Mouse (Mus musculus): ENCODE data around the gene Nmnat3. TPM values are rescaled to one million over a fixed set of nuclear protein-coding genes. Genes with fewer than 3 reads are reported as not detected.

Gene Nmnat3
- total RNA-seq, 2 experiments from 2014 or later = 34.0 to 45.5 TPM

DNA sequence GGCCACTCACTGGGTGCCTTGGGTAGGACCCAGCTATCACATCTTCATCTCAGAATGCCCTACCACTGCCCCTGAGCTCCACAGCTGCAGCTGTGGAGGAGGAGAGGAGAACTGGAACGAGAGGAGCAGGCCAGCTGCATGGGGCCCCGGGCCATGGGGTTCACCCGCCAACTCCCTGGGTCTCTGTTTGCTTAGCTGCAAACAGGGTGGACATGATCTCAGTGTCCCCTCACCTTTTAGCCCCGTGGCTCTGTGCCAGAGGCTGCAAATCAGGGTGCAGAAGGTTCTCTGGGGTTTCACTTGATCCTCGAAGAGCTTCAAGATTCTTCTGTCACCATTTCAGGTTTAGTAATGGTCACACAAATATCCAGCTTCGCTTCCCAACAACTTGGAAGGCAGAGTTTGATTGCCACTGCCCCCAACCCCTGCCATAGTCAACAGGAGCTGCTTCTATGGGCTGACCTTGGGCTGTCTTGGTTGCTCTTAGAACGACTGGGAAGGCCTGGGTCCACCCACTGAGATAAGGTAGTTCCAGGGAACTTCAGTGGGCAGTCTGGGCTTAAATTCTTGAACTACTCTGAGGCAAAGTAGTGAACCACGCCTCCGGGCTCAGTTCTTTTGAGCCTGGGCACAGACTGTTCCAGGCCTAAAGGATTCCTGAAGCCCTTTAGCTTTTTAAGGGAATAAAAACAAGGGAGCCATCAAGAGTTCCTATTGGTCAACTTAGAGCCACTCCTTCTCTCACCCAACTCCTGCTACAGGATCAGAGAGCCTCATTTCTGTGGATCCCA lies 158.3 kb downstream of the Nmnat3 start:
- ATAC-seq (replicated peaks; ENCODE audit: low FRiP score, low TSS enrichment, poor library complexity, severe bottlenecking) = no peak

- no peak for ATAC-seq (replicated peaks; ENCODE audit: low FRiP score, low TSS enrichment, poor library complexity, severe bottlenecking)
Observed at GRCm38 (mm10) chr9:98450976-98451375, 163.7 kb downstream of the Nmnat3 start.

GRCm38 (mm10) chr9:98466709-98467108 lies 179.5 kb downstream of the Nmnat3 start:
- no peak for ATAC-seq (replicated peaks; ENCODE audit: low FRiP score, low TSS enrichment, poor library complexity, severe bottlenecking)

Other genes starting within 250 kb of the Nmnat3 start
- 2.2 and 3.6 TPM in 2 replicates for gene Rbp1, start 135.5 kb downstream of the Nmnat3 start, total RNA-seq (2014; fragmentation: Nextera tagmentation)
- 0.99 and 1.8 TPM in 2 replicates for gene Rbp1, start 135.5 kb downstream of the Nmnat3 start, total RNA-seq (2017)
- not detected in 2 replicates for gene Rbp2, start 198.7 kb downstream of the Nmnat3 start, total RNA-seq (2014; fragmentation: Nextera tagmentation)
- not detected in 2 replicates for gene Rbp2, start 198.7 kb downstream of the Nmnat3 start, total RNA-seq (2017)